Comparison of ENCODE assay signal across 25 mouse cellular contexts in genomic region chr11:7852612-7853011, GRCm38 (mm10).
"Had no signal": no experiment of that assay in that cellular context is flagged by ENCODE, and none has a peak within 500 bp of the region (broad histone marks: within the 10 kb centered on the region; RNA-seq: fewer than 3 reads in every experiment).

No protein-coding gene starts in this region.

- H3K27ac ChIP-seq: heart, adult 2 months; heart, embryonic 13.5 days; heart, embryonic 15.5 days; hindbrain, embryonic 10.5 days; hindbrain, embryonic 12.5 days; hindbrain, embryonic 14.5 days; intestine, embryonic 15.5 days; layer of hippocampus, adult 2 months; left cerebral cortex, adult 2 months; limb, embryonic 15.5 days; liver, embryonic 13.5 days; liver, embryonic 15.5 days had no signal

- H3K4me2 ChIP-seq: heart, embryonic 11.5 days; heart, embryonic 13.5 days; heart, embryonic 15.5 days; hindbrain, embryonic 12.5 days; hindbrain, embryonic 14.5 days; intestine, embryonic 15.5 days; limb, embryonic 15.5 days; liver, embryonic 13.5 days; liver, embryonic 15.5 days had no signal

- ATAC-seq: hindbrain, embryonic 16.5 days; inflammation-experienced regulatory T-cells, adult 6 months; intestine, embryonic 15.5 days; intestine, postnatal 0 days; liver, postnatal 0 days had no signal

- H3K4me1 ChIP-seq: heart, embryonic 13.5 days; heart, embryonic 15.5 days; hindbrain, embryonic 10.5 days; hindbrain, embryonic 12.5 days; intestine, embryonic 15.5 days; limb, embryonic 15.5 days; liver, embryonic 13.5 days; liver, embryonic 15.5 days had no signal

- DNase-seq: gastrocnemius, postnatal 25 days; heart, adult 2 months; heart, postnatal 14 days; heart, postnatal 4 days; kidney, adult 18-20 months; kidney, adult 8-10 months; kidney, postnatal 10 days; kidney, postnatal 25 days; kidney, postnatal 4 days; liver, embryonic 13.5 days; liver, postnatal 0 days had no signal

- H3K36me3 ChIP-seq: heart, embryonic 13.5 days; heart, embryonic 15.5 days; hindbrain, embryonic 10.5 days; hindbrain, embryonic 12.5 days; intestine, embryonic 15.5 days; limb, embryonic 15.5 days; liver, embryonic 13.5 days; liver, embryonic 15.5 days had no signal

- H3K4me3 ChIP-seq: heart, adult 2 months; heart, embryonic 13.5 days; heart, embryonic 15.5 days; hindbrain, embryonic 10.5 days; hindbrain, embryonic 12.5 days; intestine, embryonic 15.5 days; layer of hippocampus, adult 2 months; left cerebral cortex, adult 2 months; limb, embryonic 15.5 days; liver, embryonic 13.5 days; liver, embryonic 15.5 days had no signal

- H3K27me3 ChIP-seq: heart, embryonic 13.5 days; heart, embryonic 15.5 days; hindbrain, embryonic 12.5 days; intestine, embryonic 15.5 days; limb, embryonic 15.5 days; liver, embryonic 13.5 days; liver, embryonic 15.5 days had no signal

- H3K9ac ChIP-seq: heart, embryonic 13.5 days; heart, embryonic 15.5 days; hindbrain, embryonic 12.5 days; hindbrain, embryonic 14.5 days; intestine, embryonic 15.5 days; limb, embryonic 15.5 days; liver, embryonic 13.5 days; liver, embryonic 15.5 days; liver, postnatal 0 days had no signal

- H3K9me3 ChIP-seq: heart, embryonic 15.5 days; intestine, embryonic 15.5 days; limb, embryonic 15.5 days had no signal
